Mouse (Mus musculus): ENCODE measurements around the gene Plppr2. TPM values are rescaled to one million over a fixed set of nuclear protein-coding genes. Genes with fewer than 3 reads are reported as not detected.

Plppr2 gene
- polyA plus RNA-seq (2012; rRNA removed) = 48.0 and 52.6 TPM in 2 replicates

GRCm38 (mm10) chr9:21936692-21937570, at the start of gene Plppr2:
TSS of gene Plppr2 (plus strand) at chr9:21937033.

GRCm38 (mm10) chr9:21918035-21918592, 18.7 kb upstream of the Plppr2 start, which contains the start of gene Rab3d:
TSS of gene Rab3d (minus strand) at chr9:21918192.

GRCm38 (mm10) chr9:21927208-21927753, 9.6 kb upstream of the Plppr2 start, which contains the start of the genes Ccdc159 and Tmem205:
TSS of gene Ccdc159 (plus strand) at chr9:21927471.
TSS of gene Tmem205 (minus strand) at chr9:21927556.

GRCm38 (mm10) chr9:21955570-21956281, 18.9 kb downstream of the Plppr2 start, which contains the start of gene Swsap1:
TSS of gene Swsap1 (plus strand) at chr9:21955755.

GRCm38 (mm10) chr9:21963417-21963816, 26.6 kb downstream of the Plppr2 start, which contains the start of gene Epor:
TSS of gene Epor (minus strand) at chr9:21963506.

GRCm38 (mm10) chr9:21989230-21990110, 52.6 kb downstream of the Plppr2 start, which contains the start of gene Rgl3:
TSS of gene Rgl3 (minus strand) at chr9:21989446.

Other genes starting within 250 kb of the Plppr2 start
- 70.7 and 74.7 TPM in 2 replicates for gene Ldlr, start 213.6 kb upstream of the Plppr2 start, polyA plus RNA-seq (2012; rRNA removed)
- 26.6 and 31.0 TPM in 2 replicates for gene Spc24, start 176.7 kb upstream of the Plppr2 start, polyA plus RNA-seq (2012; rRNA removed)
- 148 and 186 TPM in 2 replicates for gene Kank2, start 138.3 kb upstream of the Plppr2 start, polyA plus RNA-seq (2012; rRNA removed)
- gene Angptl8, start 101.5 kb upstream of the Plppr2 start, polyA plus RNA-seq (2012; rRNA removed) = 25.8 and 30.4 TPM in 2 replicates
- 151 and 170 TPM in 2 replicates for gene Dock6, start 84.4 kb upstream of the Plppr2 start, polyA plus RNA-seq (2012; rRNA removed)
- 49.3 and 63.0 TPM in 2 replicates for gene Rab3d, start 18.8 kb upstream of the Plppr2 start, polyA plus RNA-seq (2012; rRNA removed)
- gene Ccdc159, start 9.6 kb upstream of the Plppr2 start, polyA plus RNA-seq (2012; rRNA removed) = 8.4 and 9.9 TPM in 2 replicates
- 179 and 191 TPM in 2 replicates for gene Tmem205, start 9.5 kb upstream of the Plppr2 start, polyA plus RNA-seq (2012; rRNA removed)
- gene Swsap1, start 18.7 kb downstream of the Plppr2 start, polyA plus RNA-seq (2012; rRNA removed) = 7.1 and 11.2 TPM in 2 replicates
- gene Epor, start 26.5 kb downstream of the Plppr2 start, polyA plus RNA-seq (2012; rRNA removed) = 3.1 and 3.4 TPM in 2 replicates
- gene Rgl3, start 52.4 kb downstream of the Plppr2 start, polyA plus RNA-seq (2012; rRNA removed) = 40.1 and 43.7 TPM in 2 replicates
- 3.5 and 4.3 TPM in 2 replicates for gene Ccdc151, start 65.6 kb downstream of the Plppr2 start, polyA plus RNA-seq (2012; rRNA removed)
- 129 and 142 TPM in 2 replicates for gene Prkcsh, start 65.8 kb downstream of the Plppr2 start, polyA plus RNA-seq (2012; rRNA removed)
- gene Elavl3, start 115.0 kb downstream of the Plppr2 start, polyA plus RNA-seq (2012; rRNA removed) = 0.69 and 1.1 TPM in 2 replicates
- gene Gm49318, start 134.2 kb downstream of the Plppr2 start, polyA plus RNA-seq (2012; rRNA removed) = not detected in 2 replicates
- gene Zfp653, start 134.3 kb downstream of the Plppr2 start, polyA plus RNA-seq (2012; rRNA removed) = 42.8 and 46.1 TPM in 2 replicates
- 40.6 and 44.4 TPM in 2 replicates for gene Ecsit, start 148.4 kb downstream of the Plppr2 start, polyA plus RNA-seq (2012; rRNA removed)
- gene Cnn1, start 162.2 kb downstream of the Plppr2 start, polyA plus RNA-seq (2012; rRNA removed) = 358 and 427 TPM in 2 replicates
- 254 and 278 TPM in 2 replicates for gene Elof1, start 180.1 kb downstream of the Plppr2 start, polyA plus RNA-seq (2012; rRNA removed)
- gene Acp5, start 198.7 kb downstream of the Plppr2 start, polyA plus RNA-seq (2012; rRNA removed) = 54.9 TPM in 2 replicates
- gene Pigyl, start 219.8 kb downstream of the Plppr2 start, polyA plus RNA-seq (2012; rRNA removed) = 74.7 and 102 TPM in 2 replicates